Mouse (Mus musculus): Measurements from ENCODE around the gene Svs2. TPM values are rescaled to one million over a fixed set of nuclear protein-coding genes. Genes with fewer than 3 reads are reported as not detected.

The Svs2 gene
- polyA plus RNA-seq, 1 experiment from 2014 or later: not detected

GRCm38 (mm10) chr2:164188722-164189121 lies 49.5 kb downstream of the Svs2 start:
- H3K9me3 ChIP-seq (ENCODE audit: control insufficient read depth, low read length): 0 out of 2 replicates have a peak, but pooled peaks cover 2% of the 10 kb centered on the region
- ATAC-seq (replicated peaks; ENCODE audit: low FRiP score, low TSS enrichment, low read depth) (no peak), DNase-seq (ENCODE audit: low spot score) (no peak)
- H3K27me3 ChIP-seq (replicated peaks; ENCODE audit: control insufficient read depth, insufficient read depth, low read length): no peaks in the 10 kb centered on the region
- H3K36me3 ChIP-seq (ENCODE audit: control insufficient read depth, insufficient read depth, low read length): no peaks in the 10 kb centered on the region
- 0 out of 2 replicates have a peak, but pooled peaks cover 3% of the 10 kb centered on the region for H3K4me1 ChIP-seq (replicated peaks; ENCODE audit: control insufficient read depth, insufficient read depth, low read length)
- H3K4me3 ChIP-seq (ENCODE audit: low read depth, low read length): no peak overlapping the region
- no peak overlapping the region for H3K27ac ChIP-seq (ENCODE audit: low read depth)
- H3K4me2 ChIP-seq (ENCODE audit: low read length): no peak overlapping the region
- WGBS: 33% methylated on average over 5 of the region's 5 CpGs
- H3K9ac ChIP-seq (ENCODE audit: low read length): no peak overlapping the region

Other genes starting within 250 kb of the Svs2 start
- 286 and 289 TPM in 2 replicates for gene Ywhab, start 243.5 kb downstream of the Svs2 start, polyA plus RNA-seq (2014; fragmentation: Nextera tagmentation; extraction: Ambion mirVana)
- gene Pabpc1l, start 213.0 kb downstream of the Svs2 start, polyA plus RNA-seq (2014; fragmentation: Nextera tagmentation; extraction: Ambion mirVana): 0.73 and 1.5 TPM in 2 replicates
- 27.8 and 29.1 TPM in 2 replicates for gene Stk4, start 168.1 kb downstream of the Svs2 start, polyA plus RNA-seq (2014; fragmentation: Nextera tagmentation; extraction: Ambion mirVana)
- 65.9 and 69.4 TPM in 2 replicates for gene Tomm34, start 167.3 kb downstream of the Svs2 start, polyA plus RNA-seq (2014; fragmentation: Nextera tagmentation; extraction: Ambion mirVana)
- 0.12 and 0.43 TPM in 2 replicates for gene Kcns1, start 67.4 kb downstream of the Svs2 start, polyA plus RNA-seq (2014; fragmentation: Nextera tagmentation; extraction: Ambion mirVana)
- not detected in 2 replicates for gene Wfdc5, start 55.7 kb downstream of the Svs2 start, polyA plus RNA-seq (2014; fragmentation: Nextera tagmentation; extraction: Ambion mirVana)
- gene Wfdc12, start 47.9 kb downstream of the Svs2 start, polyA plus RNA-seq (2014; fragmentation: Nextera tagmentation; extraction: Ambion mirVana): not detected in 2 replicates
- not detected in 2 replicates for gene Wfdc15a, start 38.3 kb downstream of the Svs2 start, polyA plus RNA-seq (2014; fragmentation: Nextera tagmentation; extraction: Ambion mirVana)
- 18.9 and 31.3 TPM in 2 replicates for gene Wfdc15b, start 16.8 kb downstream of the Svs2 start, polyA plus RNA-seq (2014; fragmentation: Nextera tagmentation; extraction: Ambion mirVana)
- not detected in 2 replicates for gene Svs3b, start 18.2 kb upstream of the Svs2 start, polyA plus RNA-seq (2014; fragmentation: Nextera tagmentation; extraction: Ambion mirVana)
- not detected in 2 replicates for gene Svs4, start 40.0 kb upstream of the Svs2 start, polyA plus RNA-seq (2014; fragmentation: Nextera tagmentation; extraction: Ambion mirVana)
- not detected in 2 replicates for gene Svs3a, start 50.8 kb upstream of the Svs2 start, polyA plus RNA-seq (2014; fragmentation: Nextera tagmentation; extraction: Ambion mirVana)
- gene Svs6, start 78.3 kb upstream of the Svs2 start, polyA plus RNA-seq (2014; fragmentation: Nextera tagmentation; extraction: Ambion mirVana): not detected in 2 replicates
- gene Svs5, start 94.3 kb upstream of the Svs2 start, polyA plus RNA-seq (2014; fragmentation: Nextera tagmentation; extraction: Ambion mirVana): 0.31 TPM in 1 of 2 replicates, not detected in the other
- gene Slpi, start 150.6 kb upstream of the Svs2 start, polyA plus RNA-seq (2014; fragmentation: Nextera tagmentation; extraction: Ambion mirVana): 0.32 TPM in 1 of 2 replicates, not detected in the other
- gene Rbpjl, start 164.7 kb upstream of the Svs2 start, polyA plus RNA-seq (2014; fragmentation: Nextera tagmentation; extraction: Ambion mirVana): 0.07 and 10.4 TPM in 2 replicates
- gene Matn4, start 166.7 kb upstream of the Svs2 start, polyA plus RNA-seq (2014; fragmentation: Nextera tagmentation; extraction: Ambion mirVana): 1.7 and 1.9 TPM in 2 replicates
- 104 and 110 TPM in 2 replicates for gene Sdc4, start 205.4 kb upstream of the Svs2 start, polyA plus RNA-seq (2014; fragmentation: Nextera tagmentation; extraction: Ambion mirVana)
- gene Sys1, start 218.5 kb upstream of the Svs2 start, polyA plus RNA-seq (2014; fragmentation: Nextera tagmentation; extraction: Ambion mirVana): 65.2 and 67.2 TPM in 2 replicates
- gene Gm20458, start 222.5 kb upstream of the Svs2 start, polyA plus RNA-seq (2014; fragmentation: Nextera tagmentation; extraction: Ambion mirVana): 11.6 and 17.4 TPM in 2 replicates
- not detected in 2 replicates for gene Trp53tg5, start 235.3 kb upstream of the Svs2 start, polyA plus RNA-seq (2014; fragmentation: Nextera tagmentation; extraction: Ambion mirVana)
- 9.4 and 12.5 TPM in 2 replicates for gene Dbndd2, start 247.6 kb upstream of the Svs2 start, polyA plus RNA-seq (2014; fragmentation: Nextera tagmentation; extraction: Ambion mirVana)